Mouse (Mus musculus) hindbrain, embryonic 16.5 days (tissue): Measurements from ENCODE around the gene Olfr136. TPM values are rescaled to one million over a fixed set of nuclear protein-coding genes. Genes with fewer than 3 reads are reported as not detected.

ENCODE experiments used
- ATAC-seq: fragments of 200-750 bp; cut with Nextera tagmentation; 2 replicates; pipeline ENCODE4 v1.8.0; 2017; ENCODE audit warnings: moderate TSS enrichment, moderate library complexity
- H3K27ac ChIP-seq: fragments of 300-500 bp; sonication (generic); 2 replicates; pipeline ENCODE4 v1.5.1; 2014; ENCODE audit warnings: low read depth, mild to moderate bottlenecking, control low read depth, low read length, moderate library complexity
- H3K27me3 ChIP-seq: fragments of 300-500 bp; sonication (generic); replicated peaks from 2 replicates; pipeline ENCODE4 v1.6.1; 2014; ENCODE audit warnings: low read length; ENCODE audit not compliant: control insufficient read depth, insufficient read depth
- H3K36me3 ChIP-seq: fragments of 300-500 bp; sonication (generic); 2 replicates; pipeline ENCODE4 v1.6.1; 2014; ENCODE audit warnings: mild to moderate bottlenecking, low read length, moderate library complexity, mixed read lengths; ENCODE audit not compliant: control insufficient read depth, insufficient read depth
- H3K4me1 ChIP-seq: fragments of 300-500 bp; sonication (generic); 2 replicates; pipeline ENCODE4 v1.6.1; 2014; ENCODE audit warnings: low read depth, low read length; ENCODE audit not compliant: control insufficient read depth, insufficient read depth
- H3K4me2 ChIP-seq: fragments of 300-500 bp; sonication (generic); 2 replicates; pipeline ENCODE4 v1.6.1; 2014; ENCODE audit warnings: mild to moderate bottlenecking, low read length, control low read depth, moderate library complexity
- H3K4me3 ChIP-seq: fragments of 300-500 bp; sonication (generic); 2 replicates; pipeline ENCODE4 v1.5.1; 2014; ENCODE audit warnings: mild to moderate bottlenecking, low read length, control low read depth, moderate library complexity
- H3K9ac ChIP-seq: fragments of 300-500 bp; sonication (generic); 2 replicates; pipeline ENCODE4 v1.6.1; 2014; ENCODE audit warnings: low read depth, mild to moderate bottlenecking, control low read depth, low read length, moderate library complexity
- H3K9me3 ChIP-seq: fragments of 300-500 bp; sonication (generic); 2 replicates; pipeline ENCODE4 v1.6.1; 2014; ENCODE audit warnings: mild to moderate bottlenecking, low read length, moderate library complexity; ENCODE audit not compliant: control insufficient read depth
- polyA plus RNA-seq: library from polyadenylated mRNA; unstranded; fragments of >200 nt; fragmentation: Nextera tagmentation; extraction: Ambion mirVana; gene quantifications from 2 replicates; pipeline ENCODE4 v1.2.1, GENCODE M21; 2015

The Olfr136 gene
- not detected in 2 replicates for polyA plus RNA-seq

- no peaks in the 10 kb centered on the region for H3K27me3 ChIP-seq
- no peak within 1 kb of the TSS for H3K27ac ChIP-seq
- H3K9ac ChIP-seq: no peak within 1 kb of the TSS
- H3K36me3 ChIP-seq: no peaks in the 10 kb centered on the region
- no peak within 1 kb of the TSS for H3K4me3 ChIP-seq
- H3K9me3 ChIP-seq: no peaks in the 10 kb centered on the region; the same call in 1 of the 2 replicates
- no peaks in the 10 kb centered on the region for H3K4me1 ChIP-seq
- no peak for ATAC-seq
- H3K4me2 ChIP-seq: no peak within 1 kb of the TSS
Measured at GRCm38 (mm10) chr17:38329531-38329930, at the start of gene Olfr136. Gene Olfr136 (plus strand): TSS chr17:38329831.

- Histone ChIP-seq H3K9ac (no peak within 1 kb of the TSS), H3K36me3 (no peaks in the 10 kb centered on the region), H3K4me1 (no peaks in the 10 kb centered on the region), H3K27me3 (no peaks in the 10 kb centered on the region), H3K27ac (no peak within 1 kb of the TSS), H3K4me2 (no peak within 1 kb of the TSS), H3K4me3 (no peak within 1 kb of the TSS), H3K9me3 (peaks cover 4% of the 10 kb centered on the region; the same call in 1 of the 2 replicates)
- no peak for ATAC-seq
Measured at GRCm38 (mm10) chr17:38307470-38307869, 22.2 kb upstream of the Olfr136 start, which contains the start of gene Olfr137. Gene Olfr137 (minus strand): TSS chr17:38307570.

Other genes with a start within 250 kb of the Olfr136 start
- gene Olfr131, start 241.1 kb upstream of the Olfr136 start, polyA plus RNA-seq: not detected in 2 replicates
- gene Olfr132, start 195.3 kb upstream of the Olfr136 start, polyA plus RNA-seq: not detected in 2 replicates
- gene Olfr133, start 184.6 kb upstream of the Olfr136 start, polyA plus RNA-seq: not detected in 2 replicates
- gene Olfr134, start 158.4 kb upstream of the Olfr136 start, polyA plus RNA-seq: not detected in 2 replicates
- gene Olfr135, start 125.5 kb upstream of the Olfr136 start, polyA plus RNA-seq: not detected in 2 replicates
- not detected in 2 replicates for gene Olfr138, start 68.8 kb upstream of the Olfr136 start, polyA plus RNA-seq
- not detected in 2 replicates for gene Olfr137, start 22.3 kb upstream of the Olfr136 start, polyA plus RNA-seq
- gene Esp36, start 90.4 kb downstream of the Olfr136 start, polyA plus RNA-seq: not detected in 2 replicates
- not detected in 2 replicates for gene Esp34, start 224.4 kb downstream of the Olfr136 start, polyA plus RNA-seq